Mouse (Mus musculus) layer of hippocampus, adult 2 months (tissue): Measurements from ENCODE around the gene Borcs5. TPM values are rescaled to one million over a fixed set of nuclear protein-coding genes. Genes with fewer than 3 reads are reported as not detected.

ENCODE experiments used
- DNase-seq, 2 experiments: peaks; one replicate each; pipeline ENCODE4 v3.0.0; 2022; ENCODE audit warnings: low spot score in 2 of 2
- H3K27ac ChIP-seq: fragments of 200-600 bp; 2 replicates; pipeline ENCODE4 v1.8.1; 2022
- H3K4me3 ChIP-seq: fragments of 200-600 bp; 2 replicates; pipeline ENCODE4 v1.8.1; 2022; ENCODE audit warnings: mild to moderate bottlenecking
- CTCF ChIP-seq: fragments of 200-600 bp; conservative IDR thresholded peaks from 2 replicates; pipeline ENCODE4 v1.8.1; 2022; ENCODE audit warnings: antibody characterized with exemption, mild to moderate bottlenecking, moderate library complexity
- total RNA-seq, 2 experiments: library from RNA; stranded (reverse); gene quantifications; 2 replicates each; pipeline ENCODE4 v1.2.3; 2021

Borcs5 gene
- total RNA-seq, 2 experiments from 2014 or later = 36.3 to 40.7 TPM

DNA sequence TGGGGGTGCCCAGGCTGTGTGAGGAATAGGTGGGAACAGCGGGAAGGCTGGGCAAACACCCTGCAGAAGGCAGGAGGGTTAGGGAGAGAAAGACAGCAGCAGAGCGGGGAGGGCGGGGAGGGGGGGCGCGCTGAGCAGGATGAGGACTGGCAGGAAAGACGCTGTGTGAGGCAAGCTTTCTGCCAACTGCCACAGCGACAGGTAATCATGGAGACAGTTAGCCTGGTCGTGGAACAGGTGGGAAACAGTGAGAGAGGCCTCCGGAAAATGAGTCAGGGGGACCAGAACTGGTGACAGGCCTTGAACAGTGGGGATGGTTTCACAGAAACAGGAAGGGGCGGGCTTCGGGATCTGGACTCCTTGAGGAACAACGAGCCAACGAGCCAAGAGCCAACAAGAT, 27.4 kb upstream of the Borcs5 start:
- no peak for DNase-seq
- TF ChIP-seq CTCF = no peak
- H3K27ac ChIP-seq = no peak overlapping the region; the same call in 1 of the 2 replicates
- H3K4me3 ChIP-seq = no peak overlapping the region

GRCm38 (mm10) chr6:134614322-134614721, 25.0 kb upstream of the Borcs5 start:
- Histone ChIP-seq H3K4me3 (no peak overlapping the region), H3K27ac (no peak overlapping the region)
- no peak for DNase-seq
- no peak for TF ChIP-seq CTCF

DNA sequence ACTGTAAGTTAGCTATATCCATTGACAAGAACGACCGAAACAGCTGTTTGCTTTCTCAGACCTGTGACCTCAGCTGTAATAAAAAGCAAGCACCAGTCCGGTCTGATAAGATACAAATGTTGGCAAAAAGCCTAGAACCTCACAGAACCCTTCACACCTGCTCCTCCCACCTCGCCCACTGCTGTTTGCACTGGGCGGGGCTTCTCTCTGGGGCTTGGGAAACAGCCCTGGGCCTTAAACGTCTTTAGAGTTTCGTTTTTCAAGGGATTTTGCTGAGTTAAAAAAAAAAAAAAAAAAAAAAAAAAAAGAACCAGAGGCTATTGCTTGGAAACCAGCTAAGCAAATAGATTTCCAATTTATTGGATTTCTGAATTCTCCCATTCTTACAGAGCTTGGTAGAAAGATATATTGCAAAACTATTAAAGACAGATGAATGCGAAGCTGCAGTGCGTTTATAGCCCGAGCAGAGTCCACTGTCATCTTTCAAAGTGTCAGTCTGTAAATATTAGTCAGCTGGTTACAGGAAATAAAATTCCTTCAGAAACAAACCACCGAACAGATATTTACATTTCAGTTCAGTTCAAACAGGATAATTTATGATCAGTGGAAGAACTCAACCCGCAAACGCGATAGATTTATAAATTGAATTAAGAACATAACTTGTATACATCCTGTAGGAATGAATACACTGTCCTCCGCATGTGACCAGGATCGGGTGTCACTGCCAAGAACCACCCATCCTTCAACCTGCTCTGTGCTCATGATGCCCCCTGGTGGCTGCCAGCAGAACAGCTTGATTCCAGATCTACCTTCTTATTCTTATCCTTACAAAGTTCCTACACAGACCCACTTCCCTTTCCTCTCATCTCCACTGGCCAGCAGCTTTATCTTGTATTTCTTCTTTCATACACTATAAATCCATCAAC, 24.3 kb upstream of the Borcs5 start:
- peak overlapping the region; percentile 44; the same call in 1 of the 2 replicates for H3K27ac ChIP-seq
- DNase-seq = peak; percentile 84 to 89
- H3K4me3 ChIP-seq = peak overlapping the region; percentile 46
- peak; percentile 99 for TF ChIP-seq CTCF

DNA sequence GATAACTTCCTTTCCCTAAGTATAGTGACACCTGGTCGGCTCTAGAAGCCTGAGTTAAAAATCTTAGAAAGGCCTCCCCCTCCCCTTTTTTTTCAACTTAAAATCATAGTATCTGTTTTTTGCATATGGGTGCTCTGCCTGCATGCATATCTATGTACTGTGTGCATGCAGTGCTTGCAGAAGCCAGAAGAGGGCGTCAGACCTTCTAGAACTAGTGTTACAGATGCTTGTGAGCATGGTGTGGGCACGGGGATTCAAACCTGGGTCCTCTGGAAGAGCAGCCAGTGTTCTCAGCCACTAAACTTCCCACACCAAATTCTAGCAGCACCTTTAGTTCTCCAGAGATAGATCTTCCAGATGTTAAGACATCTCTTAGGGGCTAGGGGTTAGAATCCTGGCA, 21.7 kb upstream of the Borcs5 start:
- Histone ChIP-seq H3K4me3 (no peak overlapping the region), H3K27ac (no peak overlapping the region)
- no peak for DNase-seq
- TF ChIP-seq CTCF = peak; percentile 42

GRCm38 (mm10) chr6:134620129-134620528, 19.2 kb upstream of the Borcs5 start:
- DNase-seq = no peak
- Histone ChIP-seq H3K27ac (0 out of 2 replicates have a peak overlapping the region, but pooled peaks have one; percentile 67), H3K4me3 (no peak overlapping the region)
- no peak for TF ChIP-seq CTCF

GRCm38 (mm10) chr6:134620846-134621551, 18.3 kb upstream of the Borcs5 start:
- peak overlapping the region; percentile 67 for H3K27ac ChIP-seq

GRCm38 (mm10) chr6:134621552-134621949, 17.8 kb upstream of the Borcs5 start:
- no peak for DNase-seq
- TF ChIP-seq CTCF = no peak
- Histone ChIP-seq H3K4me3 (no peak overlapping the region; the same call in 1 of the 2 replicates), H3K27ac (peak overlapping the region; percentile 67)

More at GRCm38 (mm10) chr6:134620846-134621551, 18.3 kb upstream of the Borcs5 start:
- H3K4me3 ChIP-seq = no peak overlapping the region; the same call in 1 of the 2 replicates
- DNase-seq = peak; percentile 54 to 83
- peak; percentile 83 for TF ChIP-seq CTCF

DNA sequence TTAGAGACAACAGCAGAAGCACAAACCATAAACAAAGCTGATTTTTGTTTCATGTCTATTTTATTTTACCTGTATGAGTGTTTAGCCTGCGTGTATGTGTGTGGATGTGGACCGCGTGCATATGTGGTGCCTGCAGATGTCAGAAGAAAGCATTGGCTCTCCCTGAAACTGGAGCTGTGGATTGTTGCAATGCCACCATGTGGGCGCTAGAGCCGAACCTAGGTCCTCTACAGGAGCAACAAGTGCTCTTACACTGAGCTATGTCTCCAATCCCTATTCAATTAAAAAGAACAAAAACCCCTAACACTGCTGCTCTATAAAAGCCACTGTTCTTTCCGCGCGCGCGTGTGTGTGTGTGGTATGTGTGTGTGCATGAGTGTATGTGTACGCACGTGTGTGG, 13.9 kb upstream of the Borcs5 start:
- Histone ChIP-seq H3K27ac (no peak overlapping the region), H3K4me3 (no peak overlapping the region)
- TF ChIP-seq CTCF = no peak
- DNase-seq = no peak

GRCm38 (mm10) chr6:134626564-134626963, 12.7 kb upstream of the Borcs5 start:
- H3K27ac ChIP-seq = no peak overlapping the region
- no peak for TF ChIP-seq CTCF
- H3K4me3 ChIP-seq = no peak overlapping the region
- DNase-seq = no peak

DNA sequence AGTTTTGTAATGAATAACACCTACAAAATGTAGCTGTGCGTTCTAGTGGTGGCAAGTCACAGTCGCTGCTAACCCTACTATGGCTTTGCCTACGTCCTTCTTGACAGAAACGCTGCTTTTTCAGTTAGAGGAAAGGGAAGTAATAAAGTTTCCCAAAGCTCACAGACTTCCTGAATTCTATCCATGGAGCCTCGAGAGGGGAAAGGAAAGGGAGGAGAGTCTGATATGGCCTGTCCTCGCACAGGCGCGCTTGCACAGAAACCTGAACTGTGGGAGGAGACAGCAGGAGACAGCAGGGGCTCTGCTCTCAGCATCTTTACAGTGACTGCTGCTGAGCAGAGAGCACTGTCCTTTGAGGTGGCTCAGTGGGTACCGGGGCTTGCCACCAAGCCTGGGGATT, 8.9 kb upstream of the Borcs5 start:
- no peak for DNase-seq
- TF ChIP-seq CTCF = no peak
- Histone ChIP-seq H3K4me3 (no peak overlapping the region), H3K27ac (no peak overlapping the region)

GRCm38 (mm10) chr6:134631947-134632687, 7.2 kb upstream of the Borcs5 start, which contains the start of gene Mansc1:
Gene Mansc1, minus strand, starts transcription at chr6:134632488.
- H3K27ac ChIP-seq = peak within 1 kb of the TSS; percentile 89
- peak in 1 of 2 experiments; percentile 56 for DNase-seq
- peak within 1 kb of the TSS; percentile 81 for H3K4me3 ChIP-seq
- no peak; the same call in 1 of the 2 replicates for TF ChIP-seq CTCF

- peak overlapping the region; percentile 81 for H3K4me3 ChIP-seq
- TF ChIP-seq CTCF = no peak
- DNase-seq = no peak
- H3K27ac ChIP-seq = peak overlapping the region; percentile 89
Measured at GRCm38 (mm10) chr6:134632756-134633155, 6.6 kb upstream of the Borcs5 start.

- DNase-seq = no peak
- Histone ChIP-seq H3K27ac (no peak overlapping the region), H3K4me3 (no peak overlapping the region)
- TF ChIP-seq CTCF = no peak
Measured at GRCm38 (mm10) chr6:134633553-134633952, 5.8 kb upstream of the Borcs5 start.
